Mouse (Mus musculus) liver, adult 2 months (tissue): ENCODE results near the gene Ss18l2.

ENCODE experiments used
- CTCF ChIP-seq: fragments of 200-500 bp; IDR thresholded peaks from 2 replicates; pipeline ENCODE4 v1.5.1; 2011; ENCODE audit warnings: low read depth, low read length, control low read depth
- POLR2A ChIP-seq: fragments of 200-500 bp; IDR thresholded peaks from 2 replicates; pipeline ENCODE4 v1.6.1; 2011; ENCODE audit warnings: low read length, control low read depth; ENCODE audit not compliant: insufficient read depth; ENCODE audit errors: extremely low read depth

DNA sequence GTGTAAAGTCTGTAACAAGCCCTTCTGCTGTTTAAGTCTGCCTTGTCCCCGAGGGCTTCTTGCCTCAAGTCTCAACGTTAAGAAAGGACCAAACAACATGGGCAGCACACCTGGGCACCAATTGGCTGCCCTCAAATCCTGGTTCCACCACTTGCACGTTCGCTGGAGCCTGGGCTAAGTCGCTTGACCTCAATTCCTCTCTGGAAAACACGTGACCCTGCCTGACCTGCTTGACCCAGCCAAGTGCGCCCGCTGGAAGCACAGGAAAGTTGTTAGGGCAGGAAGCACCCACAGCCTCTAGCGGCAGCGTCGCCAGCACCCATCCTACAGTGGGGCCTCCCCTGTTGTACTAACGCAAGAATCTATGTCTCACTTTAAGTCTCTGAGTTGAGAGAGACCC, 15.4 kb upstream of the Ss18l2 start:
- no peak for TF ChIP-seq CTCF
- no peak for TF ChIP-seq POLR2A
